Mouse (Mus musculus): ENCODE results near the gene Tcf7l2. TPM values are rescaled to one million over a fixed set of nuclear protein-coding genes. Genes with fewer than 3 reads are reported as not detected.

The Tcf7l2 gene
- total and polyA plus RNA-seq, 3 experiments: 2.3 to 16.9 (median 13.0) TPM

DNA sequence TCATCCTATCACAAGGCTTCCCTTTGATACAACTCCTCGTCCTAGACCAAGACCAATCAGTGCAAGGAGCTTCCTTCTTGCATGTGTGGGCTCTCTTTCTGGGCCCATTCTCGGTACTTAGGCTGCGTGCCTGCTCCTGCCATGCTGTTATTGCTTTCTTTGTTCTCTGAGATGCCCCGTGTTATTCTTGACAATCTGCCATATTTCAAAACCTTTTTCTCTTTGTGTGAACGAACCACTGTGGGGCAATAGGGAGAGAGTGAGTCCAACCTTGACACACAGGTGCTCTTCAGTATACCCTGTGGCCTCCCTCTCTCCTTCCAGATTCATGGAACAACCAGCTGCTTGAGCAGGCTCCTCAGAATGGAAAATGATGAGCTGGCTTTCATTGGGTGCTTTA, 30.8 kb upstream of the Tcf7l2 start:
- Histone ChIP-seq H3K9me3 (replicated peaks) (no peaks in the 10 kb centered on the region), H3K36me3 (replicated peaks) (no peaks in the 10 kb centered on the region), H3K27me3 (ENCODE audit: insufficient read depth, low read length) (peaks cover 59% of the 10 kb centered on the region), H3K4me3 (ENCODE audit: low read depth, low read length) (no peak overlapping the region), H3K4me1 (ENCODE audit: insufficient read depth, low read depth, low read length) (no peaks in the 10 kb centered on the region)
- no peak for ATAC-seq (ENCODE audit: extremely low read depth, insufficient number of reproducible peaks, low FRiP score, poor library complexity, severe bottlenecking)
- no peak for TF ChIP-seq GATA1 (IDR thresholded peaks at IDR 0.05; ENCODE audit: borderline replicate concordance, low read length)
- TF ChIP-seq GATA2 (IDR thresholded peaks at IDR 0.05; ENCODE audit: borderline replicate concordance, low read depth, low read length): no peak
- TF ChIP-seq TAL1 (conservative IDR thresholded peaks at IDR 0.05; ENCODE audit: low read depth, low read length): no peak
- no peak for TF ChIP-seq POLR2AphosphoS5 (IDR thresholded peaks at IDR 0.05; ENCODE audit: insufficient replicate concordance, low read depth, low read length)
- no peak for TF ChIP-seq CTCF (IDR thresholded peaks at IDR 0.05; ENCODE audit: low read depth, low read length)
- no peak for DNase-seq (ENCODE audit: low spot score)

DNA sequence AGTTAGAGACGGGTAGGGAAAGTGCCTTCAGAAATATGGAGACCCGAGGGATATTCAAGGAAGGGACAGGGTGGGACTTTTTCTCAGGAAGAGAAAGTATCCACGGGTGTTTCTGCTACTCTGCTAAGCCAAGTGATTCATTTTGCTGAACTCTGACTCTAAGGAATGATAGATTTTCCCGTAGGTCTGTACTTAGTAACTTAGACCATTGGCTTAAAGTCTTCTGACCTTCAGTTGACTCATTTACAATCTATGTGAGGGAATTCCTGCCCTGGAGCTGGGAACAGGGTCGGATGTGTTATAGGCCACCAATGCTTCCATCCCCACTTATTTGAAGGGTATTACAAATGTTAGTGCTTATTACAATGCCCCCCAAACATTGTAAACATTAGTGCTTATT, 29.9 kb upstream of the Tcf7l2 start:
- ATAC-seq (ENCODE audit: extremely low read depth, insufficient number of reproducible peaks, low FRiP score, poor library complexity, severe bottlenecking) (no peak), DNase-seq (ENCODE audit: low spot score) (no peak)
- no peaks in the 10 kb centered on the region for H3K36me3 ChIP-seq (replicated peaks)
- H3K9me3 ChIP-seq (replicated peaks): no peaks in the 10 kb centered on the region
- H3K4me3 ChIP-seq (ENCODE audit: low read depth, low read length): no peak overlapping the region
- peaks cover 54% of the 10 kb centered on the region for H3K27me3 ChIP-seq (ENCODE audit: insufficient read depth, low read length)
- H3K4me1 ChIP-seq (ENCODE audit: insufficient read depth, low read depth, low read length): no peaks in the 10 kb centered on the region
- TF ChIP-seq GATA2 (IDR thresholded peaks at IDR 0.05; ENCODE audit: borderline replicate concordance, low read depth, low read length): no peak
- TF ChIP-seq TAL1 (conservative IDR thresholded peaks at IDR 0.05; ENCODE audit: low read depth, low read length): no peak
- TF ChIP-seq POLR2AphosphoS5 (IDR thresholded peaks at IDR 0.05; ENCODE audit: insufficient replicate concordance, low read depth, low read length): no peak
- no peak for TF ChIP-seq GATA1 (IDR thresholded peaks at IDR 0.05; ENCODE audit: borderline replicate concordance, low read length)
- no peak for TF ChIP-seq CTCF (IDR thresholded peaks at IDR 0.05; ENCODE audit: low read depth, low read length)

DNA sequence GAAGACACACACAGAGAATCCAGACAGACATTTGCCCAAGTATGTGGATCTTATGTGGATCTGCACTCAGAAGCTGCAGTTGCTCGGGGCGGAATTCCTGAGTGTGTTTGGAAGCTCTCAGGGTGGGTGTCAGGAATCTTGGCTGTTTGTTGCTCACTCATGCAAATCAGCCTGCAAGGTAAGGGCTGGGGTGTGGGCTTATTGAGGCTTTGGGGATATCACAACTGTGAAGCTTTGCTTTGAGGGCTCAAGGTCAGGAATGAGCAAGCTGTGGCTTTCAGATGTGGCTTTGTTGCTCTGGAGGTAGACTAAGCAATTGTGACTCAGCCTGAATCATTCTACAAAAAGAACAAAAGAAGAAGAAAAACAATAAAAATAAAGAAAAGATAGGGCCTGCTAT, 28.9 kb upstream of the Tcf7l2 start:
- Histone ChIP-seq H3K36me3 (replicated peaks) (no peaks in the 10 kb centered on the region), H3K9me3 (replicated peaks) (no peaks in the 10 kb centered on the region), H3K4me1 (ENCODE audit: insufficient read depth, low read depth, low read length) (no peaks in the 10 kb centered on the region), H3K4me3 (ENCODE audit: low read depth, low read length) (no peak overlapping the region), H3K27me3 (ENCODE audit: insufficient read depth, low read length) (peaks cover 47% of the 10 kb centered on the region)
- TF ChIP-seq POLR2AphosphoS5 (IDR thresholded peaks at IDR 0.05; ENCODE audit: insufficient replicate concordance, low read depth, low read length) (no peak), CTCF (IDR thresholded peaks at IDR 0.05; ENCODE audit: low read depth, low read length) (no peak), GATA1 (IDR thresholded peaks at IDR 0.05; ENCODE audit: borderline replicate concordance, low read length) (no peak), TAL1 (conservative IDR thresholded peaks at IDR 0.05; ENCODE audit: low read depth, low read length) (no peak), GATA2 (IDR thresholded peaks at IDR 0.05; ENCODE audit: borderline replicate concordance, low read depth, low read length) (no peak)
- DNase-seq (ENCODE audit: low spot score) (no peak), ATAC-seq (ENCODE audit: extremely low read depth, insufficient number of reproducible peaks, low FRiP score, poor library complexity, severe bottlenecking) (no peak)

DNA sequence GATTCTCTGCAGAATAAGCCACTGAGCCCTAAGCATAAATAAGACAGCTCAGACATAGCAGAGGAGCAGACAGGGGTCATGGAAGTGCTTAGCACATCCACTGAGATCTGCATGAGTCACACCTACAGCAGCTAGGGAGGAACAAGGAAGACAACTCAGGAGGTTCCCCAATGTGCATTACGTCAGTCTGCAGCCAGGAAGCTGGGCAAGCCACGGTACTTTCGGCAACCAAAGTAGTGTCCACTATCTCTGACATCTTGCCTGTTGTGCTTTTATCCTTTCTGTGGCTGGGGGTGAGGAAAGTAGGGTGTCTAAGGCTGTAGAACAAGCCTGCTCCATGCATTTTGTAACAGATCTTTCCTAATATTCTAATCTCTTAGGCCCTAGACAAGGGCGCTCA, 27.6 kb upstream of the Tcf7l2 start:
- ATAC-seq (ENCODE audit: extremely low read depth, insufficient number of reproducible peaks, low FRiP score, poor library complexity, severe bottlenecking): no peak
- H3K27me3 ChIP-seq (ENCODE audit: insufficient read depth, low read length): peaks cover 49% of the 10 kb centered on the region
- H3K36me3 ChIP-seq (replicated peaks): no peaks in the 10 kb centered on the region
- no peak overlapping the region for H3K4me3 ChIP-seq (ENCODE audit: low read depth, low read length)
- no peaks in the 10 kb centered on the region; the same call in 1 of the 2 replicates for H3K9me3 ChIP-seq (replicated peaks)
- DNase-seq (ENCODE audit: low spot score): no peak
- no peak for TF ChIP-seq TAL1 (conservative IDR thresholded peaks at IDR 0.05; ENCODE audit: low read depth, low read length)
- TF ChIP-seq GATA1 (IDR thresholded peaks at IDR 0.05; ENCODE audit: borderline replicate concordance, low read length): no peak
- TF ChIP-seq GATA2 (IDR thresholded peaks at IDR 0.05; ENCODE audit: borderline replicate concordance, low read depth, low read length): no peak
- TF ChIP-seq POLR2AphosphoS5 (IDR thresholded peaks at IDR 0.05; ENCODE audit: insufficient replicate concordance, low read depth, low read length): no peak
- no peak for TF ChIP-seq CTCF (IDR thresholded peaks at IDR 0.05; ENCODE audit: low read depth, low read length)
- no peaks in the 10 kb centered on the region for H3K4me1 ChIP-seq (ENCODE audit: insufficient read depth, low read depth, low read length)

DNA sequence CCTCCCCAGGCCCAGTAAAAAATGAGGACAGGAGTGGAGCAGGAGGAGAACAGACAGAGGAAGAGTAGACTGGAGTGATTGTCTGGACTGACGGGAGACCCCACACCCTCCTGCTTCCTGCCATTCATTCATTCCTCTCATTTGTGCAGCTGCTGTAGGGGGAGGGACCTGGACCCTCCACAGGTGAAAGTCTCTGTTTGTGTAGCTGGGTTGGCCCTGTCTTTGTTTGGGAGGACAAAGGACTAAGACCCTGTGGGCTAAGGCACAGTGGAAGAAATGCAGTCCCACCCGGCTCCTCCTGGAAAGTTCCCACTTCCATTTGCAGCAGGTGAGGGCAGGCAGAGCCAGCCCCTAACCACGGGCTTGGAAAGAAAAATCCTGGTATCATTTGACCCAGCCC, 27.0 kb upstream of the Tcf7l2 start:
- TF ChIP-seq GATA1 (IDR thresholded peaks at IDR 0.05; ENCODE audit: borderline replicate concordance, low read length): no peak
- no peak for TF ChIP-seq TAL1 (conservative IDR thresholded peaks at IDR 0.05; ENCODE audit: low read depth, low read length)
- no peak for TF ChIP-seq CTCF (IDR thresholded peaks at IDR 0.05; ENCODE audit: low read depth, low read length)
- no peak for TF ChIP-seq POLR2AphosphoS5 (IDR thresholded peaks at IDR 0.05; ENCODE audit: insufficient replicate concordance, low read depth, low read length)
- TF ChIP-seq GATA2 (IDR thresholded peaks at IDR 0.05; ENCODE audit: borderline replicate concordance, low read depth, low read length): no peak
- Histone ChIP-seq H3K27me3 (ENCODE audit: insufficient read depth, low read length) (peaks cover 52% of the 10 kb centered on the region), H3K9me3 (replicated peaks) (no peaks in the 10 kb centered on the region; the same call in 1 of the 2 replicates), H3K4me3 (ENCODE audit: low read depth, low read length) (no peak overlapping the region), H3K36me3 (replicated peaks) (no peaks in the 10 kb centered on the region), H3K4me1 (ENCODE audit: insufficient read depth, low read depth, low read length) (no peaks in the 10 kb centered on the region)
- no peak for DNase-seq (ENCODE audit: low spot score)
- ATAC-seq (ENCODE audit: extremely low read depth, insufficient number of reproducible peaks, low FRiP score, poor library complexity, severe bottlenecking): no peak

DNA sequence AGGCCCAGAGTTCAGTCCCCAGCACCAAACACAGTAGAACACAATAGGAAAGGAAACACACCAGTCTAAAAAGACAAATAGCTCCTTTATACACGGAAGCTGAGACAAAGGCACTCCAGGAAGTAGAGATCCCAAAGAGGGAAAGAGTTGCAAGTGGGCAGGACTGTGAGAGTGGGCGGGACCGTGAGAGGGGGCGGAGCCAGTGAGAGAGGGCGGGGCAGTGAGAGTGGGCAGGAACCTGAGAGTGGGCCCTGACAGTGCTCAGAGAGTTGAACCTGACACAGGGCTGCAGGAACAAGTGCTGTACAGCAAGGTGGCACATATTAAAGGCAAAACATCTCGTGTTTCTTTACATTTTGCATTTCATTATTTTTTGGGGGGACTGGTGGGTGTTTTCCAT, 22.5 kb upstream of the Tcf7l2 start:
- no peak for TF ChIP-seq GATA1 (IDR thresholded peaks at IDR 0.05; ENCODE audit: borderline replicate concordance, low read length)
- TF ChIP-seq CTCF (IDR thresholded peaks at IDR 0.05; ENCODE audit: low read depth, low read length): no peak

More for the DNA sequence above, 22.5 kb upstream of the Tcf7l2 start:
- no peak for ATAC-seq (ENCODE audit: extremely low read depth, insufficient number of reproducible peaks, low FRiP score, poor library complexity, severe bottlenecking)
- DNase-seq (ENCODE audit: low spot score): no peak
- no peak overlapping the region for H3K4me3 ChIP-seq (ENCODE audit: low read depth, low read length)
- H3K4me1 ChIP-seq (ENCODE audit: insufficient read depth, low read depth, low read length): peaks cover 6% of the 10 kb centered on the region; the same call in 1 of the 2 replicates
- H3K27me3 ChIP-seq (ENCODE audit: insufficient read depth, low read length): peaks cover 46% of the 10 kb centered on the region
- no peaks in the 10 kb centered on the region; the same call in 1 of the 2 replicates for H3K9me3 ChIP-seq (replicated peaks)
- no peaks in the 10 kb centered on the region for H3K36me3 ChIP-seq (replicated peaks)

All from G1E (cell line).